Mouse (Mus musculus) cerebellum, adult 2 months (tissue): Measurements from ENCODE around the gene Olfr686. TPM values are rescaled to one million over a fixed set of nuclear protein-coding genes. Genes with fewer than 3 reads are reported as not detected.

Source experiments
- DNase-seq, 2 experiments: peaks; one replicate each; pipeline ENCODE4 v3.0.0; 2021
- H3K27ac ChIP-seq: fragments of 200-500 bp; 2 replicates; pipeline ENCODE4 v1.5.1; 2012; ENCODE audit warnings: low read length, control low read depth, inconsistent platforms; ENCODE audit not compliant: insufficient read depth
- H3K27me3 ChIP-seq: fragments of 200-500 bp; 2 replicates; pipeline ENCODE4 v1.6.1; 2012; ENCODE audit warnings: inconsistent platforms, mild to moderate bottlenecking, low read length, moderate library complexity; ENCODE audit not compliant: control insufficient read depth, insufficient read depth
- H3K4me1 ChIP-seq: fragments of 200-500 bp; 2 replicates; pipeline ENCODE4 v1.6.1; 2011; ENCODE audit warnings: low read length; ENCODE audit not compliant: control insufficient read depth, insufficient read depth
- H3K4me3 ChIP-seq: fragments of 200-500 bp; replicated peaks from 2 replicates; pipeline ENCODE3; 2011; ENCODE audit warnings: mild to moderate bottlenecking, low read depth, low read length, control low read depth; ENCODE audit not compliant: insufficient read depth
- CTCF ChIP-seq: fragments of 200-500 bp; IDR thresholded peaks from 2 replicates; pipeline ENCODE4 v1.5.1; 2011; ENCODE audit warnings: low read depth, mild to moderate bottlenecking, control low read depth, low read length, moderate library complexity, borderline replicate concordance; ENCODE audit not compliant: insufficient read depth
- POLR2A ChIP-seq: fragments of 200-500 bp; IDR thresholded peaks from 2 replicates; pipeline ENCODE4 v1.6.1; 2011; ENCODE audit warnings: low read length, control low read depth, borderline replicate concordance; ENCODE audit not compliant: insufficient read depth
- WGBS: fragments of 180-500 bp; shearing (Covaris S2); methylation state at CpG from one replicate; pipeline ENCODE4 v1.1.7; 2018; 5-methylcytosine and 5-hydroxymethylcytosine counted together
- polyA plus RNA-seq: library from polyadenylated mRNA; depleted of rRNA; stranded (reverse); fragments of >200 nt; gene quantifications from 2 replicates; pipeline ENCODE4 v1.2.3, GENCODE M21; 2012; rRNA removed

Olfr686 gene
- polyA plus RNA-seq, 1 experiment: not detected

GRCm38 (mm10) chr7:105218281-105218680 lies 11.0 kb upstream of the Olfr686 start:
- 76% methylated on average over 4 of the region's 4 CpGs for WGBS
- Histone ChIP-seq H3K4me1 (no peaks in the 10 kb centered on the region), H3K4me3 (no peak overlapping the region), H3K27ac (no peak overlapping the region), H3K27me3 (no peaks in the 10 kb centered on the region)
- DNase-seq: no peak
- no peak for TF ChIP-seq CTCF
- no peak for TF ChIP-seq POLR2A

- no peak overlapping the region for H3K4me3 ChIP-seq
- TF ChIP-seq POLR2A (no peak), CTCF (no peak)
- no peaks in the 10 kb centered on the region for H3K27me3 ChIP-seq
- DNase-seq: no peak
- H3K27ac ChIP-seq: no peak overlapping the region
- WGBS: 26% methylated on average over 1 of the region's 1 CpGs
- no peaks in the 10 kb centered on the region for H3K4me1 ChIP-seq
Measured at GRCm38 (mm10) chr7:105214761-105215160, 7.5 kb upstream of the Olfr686 start.

- H3K27ac ChIP-seq: no peak within 1 kb of the TSS
- no peaks in the 10 kb centered on the region for H3K4me1 ChIP-seq
- TF ChIP-seq POLR2A (no peak), CTCF (no peak)
- no peak within 1 kb of the TSS for H3K4me3 ChIP-seq
- no peak for DNase-seq
- 85% methylated on average over 1 of the region's 1 CpGs for WGBS
- H3K27me3 ChIP-seq: no peaks in the 10 kb centered on the region
Measured at GRCm38 (mm10) chr7:105185912-105186311, 21.4 kb downstream of the Olfr686 start, which contains the start of gene Olfr685. TSS of gene Olfr685 (minus strand) at chr7:105186012.

- Histone ChIP-seq H3K27me3 (no peaks in the 10 kb centered on the region), H3K4me1 (no peaks in the 10 kb centered on the region), H3K4me3 (no peak overlapping the region), H3K27ac (no peak overlapping the region)
- no peak for DNase-seq
- 52% methylated on average over 4 of the region's 4 CpGs for WGBS
- no peak for TF ChIP-seq POLR2A
- no peak for TF ChIP-seq CTCF
Measured at GRCm38 (mm10) chr7:105170773-105171172, 36.5 kb downstream of the Olfr686 start.

GRCm38 (mm10) chr7:105163553-105163952 lies 43.7 kb downstream of the Olfr686 start, which contains the start of gene Olfr684:
TSS of gene Olfr684 (minus strand) at chr7:105163653.
- 61% methylated on average over 1 of the region's 1 CpGs for WGBS
- no peaks in the 10 kb centered on the region for H3K27me3 ChIP-seq

More at GRCm38 (mm10) chr7:105163553-105163952, 43.7 kb downstream of the Olfr686 start, which contains the start of gene Olfr684:
- no peak for DNase-seq
- TF ChIP-seq CTCF (no peak), POLR2A (no peak)
- Histone ChIP-seq H3K4me3 (no peak within 1 kb of the TSS), H3K27ac (no peak within 1 kb of the TSS), H3K4me1 (no peaks in the 10 kb centered on the region)

Other genes with a start within 250 kb of the Olfr686 start
- not detected in 2 replicates for gene Olfr670, start 244.9 kb downstream of the Olfr686 start, polyA plus RNA-seq
- gene Olfr671, start 228.4 kb downstream of the Olfr686 start, polyA plus RNA-seq: not detected in 2 replicates
- gene Olfr672, start 205.5 kb downstream of the Olfr686 start, polyA plus RNA-seq: not detected in 2 replicates
- not detected in 2 replicates for gene Olfr675, start 179.0 kb downstream of the Olfr686 start, polyA plus RNA-seq
- gene Olfr676, start 174.8 kb downstream of the Olfr686 start, polyA plus RNA-seq: not detected in 2 replicates
- not detected in 2 replicates for gene Olfr677, start 156.1 kb downstream of the Olfr686 start, polyA plus RNA-seq
- not detected in 2 replicates for gene Olfr678, start 143.0 kb downstream of the Olfr686 start, polyA plus RNA-seq
- not detected in 2 replicates for gene Olfr679, start 126.3 kb downstream of the Olfr686 start, polyA plus RNA-seq
- not detected in 2 replicates for gene Olfr680-ps1, start 114.7 kb downstream of the Olfr686 start, polyA plus RNA-seq
- gene Olfr681, start 90.6 kb downstream of the Olfr686 start, polyA plus RNA-seq: not detected in 2 replicates
- gene Olfr683, start 60.5 kb downstream of the Olfr686 start, polyA plus RNA-seq: not detected in 2 replicates
- not detected in 2 replicates for gene Olfr684, start 43.8 kb downstream of the Olfr686 start, polyA plus RNA-seq
- gene Olfr685, start 21.5 kb downstream of the Olfr686 start, polyA plus RNA-seq: not detected in 2 replicates
- gene Olfr688, start 80.6 kb upstream of the Olfr686 start, polyA plus RNA-seq: not detected in 2 replicates
- gene Olfr689, start 103.7 kb upstream of the Olfr686 start, polyA plus RNA-seq: not detected in 2 replicates
- 0.43 and 0.60 TPM in 2 replicates for gene Olfr690, start 126.6 kb upstream of the Olfr686 start, polyA plus RNA-seq
- 0.23 and 0.43 TPM in 2 replicates for gene Olfr691, start 134.8 kb upstream of the Olfr686 start, polyA plus RNA-seq
- not detected in 2 replicates for gene Olfr692, start 160.7 kb upstream of the Olfr686 start, polyA plus RNA-seq
- not detected in 2 replicates for gene Gm5901, start 167.6 kb upstream of the Olfr686 start, polyA plus RNA-seq
- 36.3 and 37.2 TPM in 2 replicates for gene Fam160a2, start 192.6 kb upstream of the Olfr686 start, polyA plus RNA-seq
- gene Cnga4, start 197.1 kb upstream of the Olfr686 start, polyA plus RNA-seq: 0.89 and 1.1 TPM in 2 replicates
- 5.8 and 8.5 TPM in 2 replicates for gene Cckbr, start 218.2 kb upstream of the Olfr686 start, polyA plus RNA-seq